Mouse (Mus musculus): Measurements from ENCODE around the gene Klk7.

- TF ChIP-seq CTCF (IDR thresholded peaks at IDR 0.05; ENCODE audit: borderline replicate concordance, extremely low read depth, insufficient read depth, insufficient read length), result no peak
- TF ChIP-seq POLR2A (IDR thresholded peaks at IDR 0.05; ENCODE audit: borderline replicate concordance, extremely low read depth, insufficient read depth, insufficient read length, poor library complexity, severe bottlenecking), result no peak
Observed at GRCm38 (mm10) chr7:43843801-43844200, 32.7 kb downstream of the Klk7 start.
